Mouse (Mus musculus) hindbrain, embryonic 14.5 days (tissue): ENCODE measurements at regions not wholly inside any gene's neighbourhood (a gene's known extent, or its start where the extent isn't known, plus 50 kb on each side); places are given as distances from the start of the nearest gene placed in this dataset.

Source experiments
- ATAC-seq: fragments of 200-750 bp; cut with Nextera tagmentation; 2 replicates; pipeline ENCODE4 v1.8.0; 2017; ENCODE audit warnings: moderate number of reproducible peaks, mild to moderate bottlenecking, moderate TSS enrichment, moderate library complexity; ENCODE audit not compliant: low FRiP score
- DNase-seq: peaks from one replicate; pipeline ENCODE4 v3.0.0-alpha.2; 2015; ENCODE audit warnings: low spot score
- H3K27ac ChIP-seq: fragments of 300-500 bp; sonication (generic); 2 replicates; pipeline ENCODE4 v1.5.1; 2014; ENCODE audit warnings: mild to moderate bottlenecking, moderate library complexity
- H3K27me3 ChIP-seq: fragments of 300-500 bp; sonication (generic); 2 replicates; pipeline ENCODE4 v1.6.1; 2014; ENCODE audit warnings: mild to moderate bottlenecking, low read length, mixed read lengths; ENCODE audit not compliant: control insufficient read depth, insufficient read depth
- H3K36me3 ChIP-seq: fragments of 300-500 bp; sonication (generic); replicated peaks from 2 replicates; pipeline ENCODE4 v1.6.1; 2014; ENCODE audit not compliant: control insufficient read depth, insufficient read depth
- H3K4me1 ChIP-seq: fragments of 300-500 bp; sonication (generic); replicated peaks from 2 replicates; pipeline ENCODE4 v1.6.1; 2014; ENCODE audit warnings: antibody characterized with exemption, low read length, mixed read lengths; ENCODE audit not compliant: control insufficient read depth, insufficient read depth
- H3K4me2 ChIP-seq: fragments of 300-500 bp; sonication (generic); replicated peaks from 2 replicates; pipeline ENCODE4 v1.6.1; 2014; ENCODE audit warnings: mild to moderate bottlenecking, moderate library complexity
- H3K4me3 ChIP-seq: fragments of 300-500 bp; sonication (generic); replicated peaks from 2 replicates; pipeline ENCODE4 v1.5.1; 2014; ENCODE audit warnings: mild to moderate bottlenecking, low read length
- H3K9ac ChIP-seq: fragments of 300-500 bp; sonication (generic); 2 replicates; pipeline ENCODE4 v1.6.1; 2014
- H3K9me3 ChIP-seq: fragments of 300-500 bp; sonication (generic); 2 replicates; pipeline ENCODE4 v1.6.1; 2016; ENCODE audit warnings: low read length; ENCODE audit not compliant: control insufficient read depth
- WGBS: fragments of 180-500 bp; shearing (Covaris S2); extraction: QIAGEN DNeasy Blood & Tissue Kit; methylation state at CpG from one replicate; pipeline ENCODE4 v1.1.7; 2014; 5-methylcytosine and 5-hydroxymethylcytosine counted together

DNA sequence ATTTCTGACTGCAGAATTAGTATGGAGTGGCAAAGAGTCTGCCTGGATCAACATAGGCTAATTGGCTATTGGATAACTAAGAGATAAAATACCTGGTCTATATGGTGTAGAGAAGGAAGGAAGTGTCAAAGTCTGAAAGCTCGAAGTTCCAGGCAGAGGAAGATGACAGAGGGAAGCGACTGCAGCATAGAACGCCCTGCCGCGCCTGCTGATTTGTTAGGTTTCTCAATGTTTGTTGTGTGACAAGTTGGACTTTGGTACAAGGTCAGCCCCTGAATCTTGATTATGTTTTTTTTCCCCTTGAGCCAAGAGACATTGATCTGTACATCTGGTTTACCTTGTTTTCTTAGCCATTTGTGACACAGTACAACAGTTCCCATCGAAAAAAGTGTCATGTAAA lies 517.6 kb downstream of the Tshz3 start:
- Histone ChIP-seq H3K4me2 (no peak overlapping the region), H3K9ac (no peak overlapping the region), H3K27ac (no peak overlapping the region), H3K4me1 (0 out of 2 replicates have a peak, but pooled peaks cover 14% of the 10 kb centered on the region), H3K36me3 (no peaks in the 10 kb centered on the region), H3K27me3 (no peaks in the 10 kb centered on the region), H3K9me3 (no peaks in the 10 kb centered on the region), H3K4me3 (no peak overlapping the region)
- DNase-seq (no peak), ATAC-seq (no peak)
- 89% methylated on average over 6 of the region's 6 CpGs for WGBS

DNA sequence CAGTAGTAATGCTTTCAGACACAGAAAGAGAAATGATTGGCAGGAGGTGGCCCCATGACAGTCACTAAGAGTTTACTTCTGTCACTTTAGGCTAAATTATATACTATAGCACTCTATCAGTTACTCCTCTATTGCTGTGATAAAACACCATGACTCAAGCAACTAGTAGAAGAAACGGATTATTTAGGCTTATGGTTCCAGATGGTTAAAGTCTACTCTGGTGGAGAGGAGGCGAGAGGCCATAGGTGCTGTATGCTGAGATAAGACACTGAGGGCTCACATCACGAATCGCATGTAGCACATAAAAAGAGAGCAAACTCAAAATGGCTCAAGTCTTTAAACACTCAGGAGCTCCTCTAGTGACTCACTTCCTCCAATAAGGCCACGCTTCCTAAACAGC lies 522.6 kb downstream of the Tshz3 start:
- Histone ChIP-seq H3K9me3 (no peaks in the 10 kb centered on the region), H3K4me1 (no peaks in the 10 kb centered on the region), H3K36me3 (no peaks in the 10 kb centered on the region), H3K4me3 (no peak overlapping the region), H3K9ac (no peak overlapping the region), H3K27me3 (no peaks in the 10 kb centered on the region), H3K4me2 (no peak overlapping the region), H3K27ac (no peak overlapping the region)
- ATAC-seq (no peak), DNase-seq (no peak)
- WGBS, result 96% methylated on average over 5 of the region's 5 CpGs

DNA sequence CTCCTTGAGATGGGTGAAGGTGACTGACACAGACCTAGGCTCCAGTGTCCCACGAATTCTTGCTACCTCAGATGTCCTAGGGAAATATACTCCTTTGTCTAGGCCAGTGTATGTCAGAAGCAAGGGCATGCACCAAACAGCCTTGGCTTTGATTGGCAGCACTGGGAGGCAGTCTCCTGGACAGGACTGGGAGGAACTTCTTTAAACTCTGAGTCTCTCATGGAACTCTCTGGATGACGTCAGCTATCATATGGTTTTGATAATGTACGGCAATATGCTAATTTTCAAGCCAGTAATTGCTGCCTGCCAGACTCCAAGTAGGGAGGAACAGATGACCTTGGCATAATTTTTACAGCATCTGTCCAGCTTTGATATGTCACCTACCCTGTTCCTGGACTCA lies 528.5 kb downstream of the Tshz3 start:
- DNase-seq, result no peak

DNA sequence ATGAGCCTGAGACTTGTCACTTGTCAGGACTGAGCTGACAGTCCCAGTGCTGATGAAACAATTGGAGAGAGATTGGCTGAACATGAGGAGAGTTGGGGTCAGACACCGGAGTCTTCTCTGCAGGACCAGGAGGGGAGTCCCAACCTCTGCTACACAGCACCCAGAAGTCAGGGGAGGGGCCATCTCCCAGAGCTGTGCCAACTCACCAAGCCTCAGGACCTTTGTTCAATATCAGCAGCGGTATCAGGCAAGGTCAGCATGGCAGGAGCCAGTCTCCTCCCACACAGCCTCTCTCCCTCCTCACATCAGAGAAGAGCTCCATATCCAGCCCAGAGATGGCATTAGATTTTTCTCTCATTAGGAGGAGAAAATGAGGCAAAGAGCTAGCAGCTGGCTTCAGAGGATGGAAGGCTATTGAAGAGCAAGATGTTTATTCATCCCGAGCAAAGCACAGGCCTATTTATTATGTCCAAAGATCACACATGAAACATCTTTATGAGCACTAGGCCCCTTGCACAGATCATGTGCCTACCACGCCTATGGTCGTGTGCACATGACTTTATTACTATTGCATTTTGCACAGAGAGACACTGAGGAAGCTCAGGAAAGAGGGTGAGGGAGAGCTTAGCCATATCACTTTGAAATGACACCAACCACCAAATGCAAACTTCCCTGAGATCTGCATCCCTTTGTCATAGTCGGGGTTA lies 532.9 kb downstream of the Tshz3 start:
- Histone ChIP-seq H3K9me3 (no peaks in the 10 kb centered on the region), H3K36me3 (no peaks in the 10 kb centered on the region), H3K4me2 (no peak overlapping the region), H3K27me3 (no peaks in the 10 kb centered on the region), H3K9ac (no peak overlapping the region), H3K4me1 (no peaks in the 10 kb centered on the region), H3K27ac (no peak overlapping the region), H3K4me3 (no peak overlapping the region)
- 82% methylated on average over 6 of the region's 6 CpGs for WGBS
- no peak for DNase-seq
- no peak for ATAC-seq

More for the DNA sequence above, 528.5 kb downstream of the Tshz3 start:
- WGBS, result 64% methylated on average over 3 of the region's 3 CpGs
- ATAC-seq, result no peak
- no peak overlapping the region for H3K4me2 ChIP-seq
- no peaks in the 10 kb centered on the region for H3K9me3 ChIP-seq
- no peak overlapping the region for H3K27ac ChIP-seq
- H3K36me3 ChIP-seq, result no peaks in the 10 kb centered on the region
- H3K9ac ChIP-seq, result no peak overlapping the region
- H3K27me3 ChIP-seq, result no peaks in the 10 kb centered on the region
- H3K4me1 ChIP-seq, result no peaks in the 10 kb centered on the region
- no peak overlapping the region for H3K4me3 ChIP-seq

DNA sequence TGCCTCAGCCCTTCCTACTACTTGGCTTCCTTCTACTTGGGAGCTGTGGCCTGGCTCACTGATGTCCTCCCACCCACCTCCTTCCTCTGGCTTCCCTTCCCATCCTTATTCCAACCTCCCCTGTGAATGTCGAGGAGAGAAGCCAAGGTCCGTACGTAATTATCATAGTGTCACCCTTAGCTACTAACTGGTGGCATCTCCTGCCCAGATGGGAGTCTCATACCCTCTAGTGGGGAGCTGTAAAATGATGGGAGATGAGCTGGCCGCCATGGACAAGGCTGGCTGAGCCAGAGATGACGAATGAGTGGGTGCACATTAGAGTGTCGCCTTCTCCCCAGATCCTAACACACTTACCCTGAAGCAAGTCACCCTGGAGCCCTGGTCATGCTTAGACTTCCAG lies 532.6 kb downstream of the Zfp536 start:
- ATAC-seq, result no peak
- DNase-seq, result no peak
- H3K36me3 ChIP-seq, result no peaks in the 10 kb centered on the region
- WGBS, result 77% methylated on average over 6 of the region's 6 CpGs
- no peak overlapping the region for H3K9ac ChIP-seq
- H3K27ac ChIP-seq, result no peak overlapping the region
- no peaks in the 10 kb centered on the region for H3K4me1 ChIP-seq
- H3K27me3 ChIP-seq, result no peaks in the 10 kb centered on the region
- H3K4me2 ChIP-seq, result no peak overlapping the region
- H3K9me3 ChIP-seq, result no peaks in the 10 kb centered on the region
- H3K4me3 ChIP-seq, result no peak overlapping the region

DNA sequence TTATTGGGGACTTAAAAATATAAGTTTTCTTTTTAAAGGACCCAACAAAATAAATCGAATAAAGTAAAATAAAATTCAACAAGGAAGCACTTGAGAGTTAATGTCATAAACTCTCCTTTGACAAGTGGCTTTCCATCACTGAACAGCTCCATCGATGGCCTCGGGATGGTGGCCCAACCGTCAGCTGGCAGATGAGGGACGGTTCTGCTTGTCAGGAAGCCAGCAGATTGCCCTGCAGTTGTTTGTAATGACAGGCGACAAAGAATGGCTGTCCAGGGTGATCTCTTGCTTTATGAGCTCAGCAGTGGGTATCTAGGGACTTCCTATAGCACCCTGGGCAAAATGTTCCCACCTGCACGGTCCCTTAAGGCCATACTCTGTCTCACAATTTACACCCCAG lies 531.7 kb downstream of the Zfp536 start:
- no peaks in the 10 kb centered on the region for H3K4me1 ChIP-seq
- ATAC-seq, result no peak
- WGBS, result 50% methylated on average over 7 of the region's 7 CpGs
- H3K9me3 ChIP-seq, result no peaks in the 10 kb centered on the region
- no peak overlapping the region for H3K4me2 ChIP-seq
- no peak overlapping the region for H3K4me3 ChIP-seq
- H3K9ac ChIP-seq, result no peak overlapping the region
- DNase-seq, result no peak
- H3K27ac ChIP-seq, result no peak overlapping the region
- H3K27me3 ChIP-seq, result no peaks in the 10 kb centered on the region
- H3K36me3 ChIP-seq, result no peaks in the 10 kb centered on the region

DNA sequence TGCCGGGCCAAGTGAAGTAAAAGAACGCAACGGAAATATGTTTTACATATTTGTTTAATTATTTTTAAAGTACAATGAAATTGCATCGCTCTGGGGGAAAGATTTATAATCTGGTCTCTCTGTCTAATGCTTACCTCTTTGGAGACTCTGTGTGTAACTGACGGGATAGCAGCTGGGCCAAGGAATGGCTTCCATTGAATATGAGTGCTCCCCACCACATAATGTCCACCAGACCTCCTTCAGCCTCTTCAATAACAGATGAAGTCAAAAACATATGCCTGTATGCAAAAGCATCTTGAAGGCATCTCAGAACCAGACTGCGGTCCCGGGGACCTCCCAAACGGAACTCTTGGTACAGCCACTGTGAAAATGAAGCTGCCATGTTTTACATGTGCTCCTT lies 531.0 kb downstream of the Zfp536 start:
- no peak overlapping the region for H3K4me2 ChIP-seq
- 89% methylated on average over 8 of the region's 8 CpGs for WGBS
- no peak overlapping the region for H3K4me3 ChIP-seq
- no peak overlapping the region for H3K9ac ChIP-seq
- no peaks in the 10 kb centered on the region for H3K4me1 ChIP-seq
- DNase-seq, result no peak
- H3K27me3 ChIP-seq, result no peaks in the 10 kb centered on the region
- H3K27ac ChIP-seq, result no peak overlapping the region
- ATAC-seq, result no peak
- no peaks in the 10 kb centered on the region for H3K9me3 ChIP-seq
- no peaks in the 10 kb centered on the region for H3K36me3 ChIP-seq

DNA sequence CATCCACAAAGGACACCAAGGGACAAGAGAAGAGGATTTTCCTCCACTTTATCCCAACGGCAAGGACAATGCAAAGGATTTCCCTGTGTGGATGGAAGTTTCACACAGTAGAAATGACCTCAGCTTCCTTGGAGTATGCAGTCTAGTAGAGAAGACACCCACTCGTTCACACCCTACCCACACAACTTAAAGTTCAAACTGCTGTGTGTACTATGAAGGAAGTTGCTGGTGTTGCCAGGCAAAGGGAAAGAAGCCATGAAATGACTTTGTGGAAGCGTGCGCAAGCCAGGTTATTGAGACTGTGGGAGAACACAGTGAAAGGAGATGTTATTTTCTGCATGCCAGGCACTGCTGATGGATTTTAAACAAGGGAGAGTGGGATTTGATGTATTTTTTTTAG lies 527.3 kb downstream of the Zfp536 start:
- H3K9me3 ChIP-seq, result no peaks in the 10 kb centered on the region

DNA sequence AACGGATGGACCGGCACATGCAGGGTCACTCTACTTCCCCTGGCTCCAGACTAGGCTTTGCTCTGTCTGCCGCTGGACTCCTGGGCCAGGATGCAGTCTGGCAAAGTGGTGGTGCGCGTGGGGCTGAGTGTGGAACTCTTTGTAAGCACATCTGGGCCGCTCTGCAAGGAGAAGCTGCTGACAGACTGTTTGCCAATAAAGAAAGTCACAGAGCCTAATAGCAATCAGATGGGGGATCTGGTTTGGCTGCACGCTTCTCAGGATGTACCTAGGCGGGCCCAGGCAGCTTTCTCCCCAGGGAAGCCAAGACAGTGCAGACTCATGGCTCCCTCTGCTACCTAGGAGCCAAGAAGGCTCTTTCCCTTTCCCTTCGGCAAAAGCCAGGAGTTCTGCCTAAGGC lies 519.0 kb downstream of the Zfp536 start:
- 80% methylated on average over 9 of the region's 9 CpGs for WGBS
- Histone ChIP-seq H3K4me2 (no peak overlapping the region), H3K9me3 (0 out of 2 replicates have a peak, but pooled peaks cover 5% of the 10 kb centered on the region), H3K36me3 (no peaks in the 10 kb centered on the region), H3K9ac (no peak overlapping the region), H3K27me3 (no peaks in the 10 kb centered on the region), H3K4me3 (no peak overlapping the region), H3K27ac (no peak overlapping the region), H3K4me1 (no peaks in the 10 kb centered on the region)
- no peak for DNase-seq
- ATAC-seq, result no peak

More for the DNA sequence above, 527.3 kb downstream of the Zfp536 start:
- Histone ChIP-seq H3K4me3 (no peak overlapping the region), H3K27ac (no peak overlapping the region), H3K4me1 (no peaks in the 10 kb centered on the region), H3K36me3 (no peaks in the 10 kb centered on the region), H3K4me2 (no peak overlapping the region), H3K9ac (no peak overlapping the region), H3K27me3 (no peaks in the 10 kb centered on the region)
- 84% methylated on average over 4 of the region's 4 CpGs for WGBS
- DNase-seq, result no peak
- no peak for ATAC-seq

DNA sequence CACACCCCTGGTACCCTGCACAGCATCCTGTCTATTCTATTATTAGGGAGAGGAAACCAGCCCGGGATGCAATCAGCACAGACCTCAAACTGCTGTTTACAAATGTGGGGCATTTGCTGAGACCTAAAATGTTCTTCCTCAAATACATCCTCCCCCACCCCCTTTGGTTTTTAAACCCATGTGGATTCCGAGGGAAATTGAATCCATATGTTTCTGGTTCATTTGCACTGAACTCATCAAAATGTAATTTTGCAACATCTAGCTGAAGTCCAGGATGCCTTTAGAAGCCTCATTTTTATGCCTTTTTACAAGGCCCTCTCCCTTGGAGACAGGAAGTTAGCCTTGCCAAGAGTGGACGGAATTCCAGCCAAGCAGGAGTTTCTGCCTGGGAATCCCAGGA lies 517.6 kb downstream of the Zfp536 start:
- no peak overlapping the region for H3K9ac ChIP-seq
- no peaks in the 10 kb centered on the region for H3K27me3 ChIP-seq
- no peaks in the 10 kb centered on the region for H3K4me1 ChIP-seq
- no peak overlapping the region for H3K4me3 ChIP-seq
- DNase-seq (no peak), ATAC-seq (no peak)
- 68% methylated on average over 3 of the region's 3 CpGs for WGBS
- no peak overlapping the region for H3K27ac ChIP-seq
- H3K4me2 ChIP-seq, result no peak overlapping the region
- no peaks in the 10 kb centered on the region for H3K36me3 ChIP-seq
- 0 out of 2 replicates have a peak, but pooled peaks cover 5% of the 10 kb centered on the region for H3K9me3 ChIP-seq
